Mouse (Mus musculus): Measurements from ENCODE around the gene Gm5447. TPM values are rescaled to one million over a fixed set of nuclear protein-coding genes. Genes with fewer than 3 reads are reported as not detected.

Gene Gm5447
- polyA plus RNA-seq (2015; fragmentation: Illumina TruSeq; extraction: RNeasy Lipid Tissue Mini Kit (QIAGEN cat#74804); ENCODE audit: insufficient read depth, low replicate concordance), result not detected

GRCm38 (mm10) chr13:30973501-30974246 lies at the start of gene Gm5447, which contains the start of gene Exoc2:
Gm5447 (plus strand) TSS chr13:30974204.
Exoc2 (minus strand) TSS chr13:30974093.

GRCm38 (mm10) chr13:30947540-30947939 lies 26.5 kb upstream of the Gm5447 start, which contains the start of gene Hus1b:
Hus1b (minus strand) TSS chr13:30947759.

Other genes with a start within 250 kb of the Gm5447 start
- 71.9 TPM for gene Irf4, start 225.0 kb upstream of the Gm5447 start, polyA plus RNA-seq (2015; fragmentation: Illumina TruSeq; extraction: RNeasy Lipid Tissue Mini Kit (QIAGEN cat#74804); ENCODE audit: insufficient read depth, low replicate concordance)
- gene Hus1b, start 26.4 kb upstream of the Gm5447 start, polyA plus RNA-seq (2015; fragmentation: Illumina TruSeq; extraction: RNeasy Lipid Tissue Mini Kit (QIAGEN cat#74804); ENCODE audit: insufficient read depth, low replicate concordance), result not detected
- 35.8 TPM for gene Exoc2, start 111 bp upstream of the Gm5447 start, polyA plus RNA-seq (2015; fragmentation: Illumina TruSeq; extraction: RNeasy Lipid Tissue Mini Kit (QIAGEN cat#74804); ENCODE audit: insufficient read depth, low replicate concordance)

Data from spleen, adult 10 weeks (tissue).